Comparison of ENCODE assay signal across 10 mouse cellular contexts in the genomic region with DNA sequence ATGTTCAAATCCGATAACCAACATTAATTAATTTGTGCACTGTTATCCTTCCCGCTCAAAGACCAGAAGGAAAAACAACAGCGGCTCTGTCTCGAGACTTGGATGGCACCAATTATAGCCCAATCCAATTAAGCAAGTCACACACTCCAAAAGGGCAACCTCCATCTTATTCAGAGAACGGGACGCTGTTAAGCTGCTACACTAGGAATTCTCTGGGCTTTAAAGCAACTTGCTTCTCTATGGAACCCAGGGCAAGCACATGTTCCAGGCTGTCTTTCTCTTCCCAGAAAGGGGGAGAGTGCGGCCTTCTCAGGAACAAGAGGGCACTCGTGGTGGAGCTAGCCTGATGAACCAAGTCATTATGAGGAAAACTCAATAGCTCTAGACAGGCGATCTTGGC. TPM values are rescaled to one million over a fixed set of nuclear protein-coding genes. Genes with fewer than 3 reads are reported as not detected.
DNase-seq lines count a peak whose midpoint lies in the region; ATAC-seq and TF ChIP-seq lines count a peak whose summit lies in the region.
"Had no signal": no experiment of that assay in that cellular context is flagged by ENCODE, and none has a peak within 500 bp of the region (broad histone marks: within the 10 kb centered on the region; RNA-seq: fewer than 3 reads in every experiment).

No protein-coding gene starts in this region.

- no peak for DNase-seq in gastrocnemius, adult 2 months
- DNase-seq in gastrocnemius, postnatal 36 days: no peak
- DNase-seq in lung, postnatal 36 days: no peak
- no peak for DNase-seq in adrenal gland, adult 18-20 months (ENCODE audit: low spot score in 2 of 2)
- DNase-seq: cerebellum, postnatal 25 days had no signal

- peak overlapping the region; percentile 21; the same call in 1 of the 2 replicates for H3K4me2 ChIP-seq in lung, embryonic 15.5 days
- no peak overlapping the region; the same call in 1 of the 2 replicates for H3K4me2 ChIP-seq in liver, embryonic 12.5 days
- H3K4me2 ChIP-seq in stomach, embryonic 14.5 days (replicated peaks; ENCODE audit: low read depth, low read length): no peak overlapping the region

- H3K27ac ChIP-seq in gastrocnemius, adult 2 months: peak overlapping the region; percentile 88
- no peak overlapping the region for H3K27ac ChIP-seq in lung, embryonic 15.5 days
- no peak overlapping the region for H3K27ac ChIP-seq in liver, embryonic 12.5 days
- H3K27ac ChIP-seq in stomach, embryonic 14.5 days (ENCODE audit: low read length): peak overlapping the region; percentile 21; the same call in 1 of the 2 replicates
- H3K27ac ChIP-seq: macrophage had no signal

- intact Hi-C loops in gastrocnemius, adult 2 months (cut with DNase I): loop anchor here (1.0 to 5.0 kb wide), 2 partner anchors 38 to 104 kb away; no protein-coding TSS in a partner anchor
- intact Hi-C loops in gastrocnemius, postnatal 36 days (cut with DNase I): no loop called here

- peaks cover 11% of the 10 kb centered on the region for H3K4me1 ChIP-seq in lung, embryonic 15.5 days
- H3K4me1 ChIP-seq in liver, embryonic 12.5 days: peaks cover 18% of the 10 kb centered on the region
- peaks cover 3% of the 10 kb centered on the region; the same call in 1 of the 2 replicates for H3K4me1 ChIP-seq in stomach, embryonic 14.5 days (ENCODE audit: control insufficient read depth, insufficient read depth, low read length)

- peaks cover 50% of the 10 kb centered on the region for H3K27me3 ChIP-seq in lung, embryonic 15.5 days
- peaks cover 84% of the 10 kb centered on the region for H3K27me3 ChIP-seq in liver, embryonic 12.5 days (replicated peaks)
- H3K27me3 ChIP-seq in stomach, embryonic 14.5 days (ENCODE audit: control insufficient read depth, insufficient read depth, low read length): peaks cover 21% of the 10 kb centered on the region; the same call in 1 of the 2 replicates

- H3K9me3 ChIP-seq in lung, embryonic 15.5 days: no peaks in the 10 kb centered on the region
- H3K9me3 ChIP-seq in liver, embryonic 12.5 days (replicated peaks): no peaks in the 10 kb centered on the region
- H3K9me3 ChIP-seq in stomach, embryonic 14.5 days (ENCODE audit: control insufficient read depth, low read depth, low read length): no peaks in the 10 kb centered on the region

- 59% methylated on average over 9 of the region's 9 CpGs for WGBS in lung, embryonic 15.5 days
- 30% methylated on average over 9 of the region's 9 CpGs for WGBS in liver, embryonic 12.5 days (ENCODE audit: insufficient replicate concordance)
- 59% methylated on average over 9 of the region's 9 CpGs for WGBS in stomach, embryonic 14.5 days

- no peak for ATAC-seq in lung, embryonic 15.5 days (ENCODE audit: borderline replicate concordance, extremely low read depth, low FRiP score, low TSS enrichment)
- ATAC-seq in liver, embryonic 12.5 days: no peak
- no peak for ATAC-seq in stomach, embryonic 14.5 days (ENCODE audit: insufficient number of reproducible peaks, insufficient read depth, low FRiP score, low read depth)
- no peak for ATAC-seq in inflammation-experienced regulatory T-cells, adult 6 months

- H3K9ac ChIP-seq in lung, embryonic 15.5 days: peak overlapping the region; percentile 30
- H3K9ac ChIP-seq in liver, embryonic 12.5 days: no peak overlapping the region; the same call in 1 of the 2 replicates
- H3K9ac ChIP-seq in stomach, embryonic 14.5 days (replicated peaks; ENCODE audit: low read depth, low read length): no peak overlapping the region

- peak overlapping the region; percentile 75 for H3K4me3 ChIP-seq in gastrocnemius, adult 2 months
- peak overlapping the region; percentile 54 for H3K4me3 ChIP-seq in lung, embryonic 15.5 days
- peak overlapping the region; percentile 60 for H3K4me3 ChIP-seq in liver, embryonic 12.5 days
- peak overlapping the region; percentile 49; the same call in 1 of the 2 replicates for H3K4me3 ChIP-seq in stomach, embryonic 14.5 days (ENCODE audit: low read depth, low read length)

- no peaks in the 10 kb centered on the region for H3K36me3 ChIP-seq in lung, embryonic 15.5 days
- H3K36me3 ChIP-seq in liver, embryonic 12.5 days: no peaks in the 10 kb centered on the region
- no peaks in the 10 kb centered on the region for H3K36me3 ChIP-seq in stomach, embryonic 14.5 days (ENCODE audit: control insufficient read depth, insufficient read depth, low read length)

- no peak for TF ChIP-seq CTCF in gastrocnemius, adult 2 months (IDR thresholded peaks at IDR 0.05)

RNA-seq across cellular contexts. Expression of gene Kdr, which starts 1.6 kb away (rescaled TPM):
- total RNA-seq in gastrocnemius, adult 2 months (2021): 10 to 100 TPM; 11.8 to 16.9 TPM
- total RNA-seq in gastrocnemius, postnatal 36 days (2021): 10 to 100 TPM; 12.6 to 16.0 TPM
- polyA plus RNA-seq in lung, embryonic 15.5 days (2015; fragmentation: Nextera tagmentation; extraction: Ambion mirVana): 55.3 and 60.7 TPM in 2 replicates
- polyA plus RNA-seq in liver, embryonic 12.5 days (2016; fragmentation: Nextera tagmentation; extraction: Ambion mirVana): 16.7 and 18.6 TPM in 2 replicates
- polyA plus RNA-seq in stomach, embryonic 14.5 days (2014; fragmentation: Nextera tagmentation; extraction: Ambion mirVana): 26.5 and 27.6 TPM in 2 replicates
- total RNA-seq in adrenal gland, adult 18-20 months (2021): 10 to 100 TPM; 66.7 to 67.5 TPM
- polyA plus RNA-seq in inflammation-experienced regulatory T-cells, adult 6 months (2017; shearing (Covaris generic)): under 1 TPM in 1 of 3 experiments, not detected in 2; 0.06 TPM

Comparison
In these comparisons a context has a peak if more than half of its experiments do, and no peak if none do; other contexts are left out.
1. H3K27ac ChIP-seq: peak in gastrocnemius, adult 2 months (single experiment) and stomach, embryonic 14.5 days (single experiment); none in lung, embryonic 15.5 days (single experiment) and liver, embryonic 12.5 days (single experiment).
2. RNA of gene Kdr, which starts 1.6 kb away (polyA plus RNA-seq): 55.3 to 60.7 TPM in lung, embryonic 15.5 days, 26.5 to 27.6 TPM in stomach, embryonic 14.5 days and 16.7 to 18.6 TPM in liver, embryonic 12.5 days; 0.06 TPM in inflammation-experienced regulatory T-cells, adult 6 months; every median in the first group is over 10 times any median in the second.
3. Peak in every context shown above with its lines, with median percentiles within 50 percentile points of each other: H3K4me3 ChIP-seq.